In genomic region chr6:35816657-35817056, GRCm38 (mm10) we compare ENCODE assay signal across 19 mouse cellular contexts.
A peak's percentile ranks its signal among the peaks of the same experiment; 100 is the strongest.
DNase-seq lines count a peak whose midpoint lies in the region; ATAC-seq and TF ChIP-seq lines count a peak whose summit lies in the region.
"Had no signal": no experiment of that assay in that cellular context is flagged by ENCODE, and none has a peak within 500 bp of the region (broad histone marks: within the 10 kb centered on the region; RNA-seq: fewer than 3 reads in every experiment).

No protein-coding gene starts in this region.

- no peaks in the 10 kb centered on the region for H3K4me1 ChIP-seq in hindbrain, embryonic 13.5 days (replicated peaks)
- H3K4me1 ChIP-seq in hindbrain, embryonic 10.5 days (replicated peaks) = 0 out of 2 replicates have a peak, but pooled peaks cover 4% of the 10 kb centered on the region
- peaks cover 35% of the 10 kb centered on the region for H3K4me1 ChIP-seq in E14TG2a.4 (replicated peaks; ENCODE audit: low read depth, low read length)
- no peaks in the 10 kb centered on the region for H3K4me1 ChIP-seq in midbrain, embryonic 15.5 days
- H3K4me1 ChIP-seq: midbrain, embryonic 12.5 days had no signal

- no peaks in the 10 kb centered on the region for H3K36me3 ChIP-seq in hindbrain, embryonic 13.5 days
- no peaks in the 10 kb centered on the region for H3K36me3 ChIP-seq in hindbrain, embryonic 10.5 days
- no peaks in the 10 kb centered on the region for H3K36me3 ChIP-seq in E14TG2a.4 (ENCODE audit: insufficient read depth, low read length)
- H3K36me3 ChIP-seq in midbrain, embryonic 15.5 days (replicated peaks) = no peaks in the 10 kb centered on the region
- H3K36me3 ChIP-seq: midbrain, embryonic 12.5 days had no signal

- H3K4me2 ChIP-seq in hindbrain, embryonic 13.5 days = 0 out of 2 replicates have a peak overlapping the region, but pooled peaks have one; percentile 15
- H3K4me2 ChIP-seq in midbrain, embryonic 15.5 days = no peak overlapping the region
- H3K4me2 ChIP-seq: heart, embryonic 11.5 days; midbrain, embryonic 12.5 days had no signal

- H3K4me3 ChIP-seq in hindbrain, embryonic 13.5 days = no peak overlapping the region
- no peak overlapping the region for H3K4me3 ChIP-seq in hindbrain, embryonic 10.5 days
- peak overlapping the region; percentile 54 for H3K4me3 ChIP-seq in E14TG2a.4 (replicated peaks; ENCODE audit: low read length)
- H3K4me3 ChIP-seq in midbrain, embryonic 15.5 days = no peak overlapping the region
- H3K4me3 ChIP-seq: layer of hippocampus, adult 2 months; midbrain, embryonic 12.5 days had no signal

- H3K27me3 ChIP-seq in hindbrain, embryonic 13.5 days = no peaks in the 10 kb centered on the region
- no peaks in the 10 kb centered on the region for H3K27me3 ChIP-seq in hindbrain, embryonic 10.5 days (ENCODE audit: insufficient read depth, poor library complexity, severe bottlenecking)
- H3K27me3 ChIP-seq in E14TG2a.4 (ENCODE audit: insufficient read depth, low read length) = no peaks in the 10 kb centered on the region
- no peaks in the 10 kb centered on the region for H3K27me3 ChIP-seq in midbrain, embryonic 15.5 days (replicated peaks)
- H3K27me3 ChIP-seq: midbrain, embryonic 12.5 days had no signal

- DNase-seq in hindbrain, embryonic 10.5 days (ENCODE audit: low spot score) = no peak
- DNase-seq in ZHBTc4 (ENCODE audit: low read depth, low spot score) = peak; percentile 24
- DNase-seq in thymus, postnatal 36 days = no peak
- no peak for DNase-seq in lung, postnatal 10 days
- DNase-seq: adrenal gland, postnatal 10 days; cerebellum, adult 8-10 months; kidney, adult 9 months; kidney, postnatal 14 days; retina, postnatal 1 day; thymus, adult 18-20 months; thymus, postnatal 4 days had no signal

- H3K27ac ChIP-seq in hindbrain, embryonic 13.5 days = peak overlapping the region; percentile 73
- no peak overlapping the region for H3K27ac ChIP-seq in hindbrain, embryonic 10.5 days
- H3K27ac ChIP-seq in midbrain, embryonic 15.5 days = no peak overlapping the region
- H3K27ac ChIP-seq: layer of hippocampus, adult 2 months; midbrain, embryonic 12.5 days had no signal

- ATAC-seq in hindbrain, embryonic 13.5 days (ENCODE audit: low FRiP score) = no peak
- ATAC-seq in midbrain, embryonic 15.5 days (replicated peaks) = 0 out of 2 replicates have a peak, but pooled peaks have one; percentile 14
- ATAC-seq: forebrain, embryonic 14.5 days; intestine, embryonic 16.5 days had no signal

- no peak overlapping the region for H3K9ac ChIP-seq in hindbrain, embryonic 13.5 days
- no peak overlapping the region for H3K9ac ChIP-seq in midbrain, embryonic 15.5 days
- H3K9ac ChIP-seq: midbrain, embryonic 12.5 days had no signal

- no peaks in the 10 kb centered on the region for H3K9me3 ChIP-seq in hindbrain, embryonic 13.5 days
- no peaks in the 10 kb centered on the region for H3K9me3 ChIP-seq in hindbrain, embryonic 10.5 days
- H3K9me3 ChIP-seq in E14TG2a.4 (ENCODE audit: low read length) = no peaks in the 10 kb centered on the region
- H3K9me3 ChIP-seq in midbrain, embryonic 15.5 days = no peaks in the 10 kb centered on the region
- H3K9me3 ChIP-seq: midbrain, embryonic 12.5 days had no signal

- TF ChIP-seq CTCF in E14TG2a.4 (conservative IDR thresholded peaks at IDR 0.05; ENCODE audit: low read length) = no peak

- 70% methylated on average over 16 of the region's 16 CpGs for WGBS in hindbrain, embryonic 13.5 days
- 81% methylated on average over 16 of the region's 16 CpGs for WGBS in hindbrain, embryonic 10.5 days
- WGBS in midbrain, embryonic 15.5 days = 75% methylated on average over 16 of the region's 16 CpGs
